Mouse (Mus musculus): ENCODE measurements at regions not wholly inside any gene's neighbourhood (a gene's known extent, or its start where the extent isn't known, plus 50 kb on each side); places are given as distances from the start of the nearest gene placed in this dataset.

- no peaks in the 10 kb centered on the region for H3K4me1 ChIP-seq (ENCODE audit: control insufficient read depth, insufficient read depth, low read length)
- no peak overlapping the region for H3K4me3 ChIP-seq (ENCODE audit: low read depth, low read length)
- ATAC-seq (replicated peaks; ENCODE audit: insufficient number of reproducible peaks, low FRiP score, low TSS enrichment, low read depth), result no peak
- DNase-seq (ENCODE audit: low spot score), result no peak
- no peaks in the 10 kb centered on the region for H3K27me3 ChIP-seq (ENCODE audit: control insufficient read depth, insufficient read depth, low read length)
- no peaks in the 10 kb centered on the region for H3K9me3 ChIP-seq (replicated peaks; ENCODE audit: control insufficient read depth, low read length)
- no peak overlapping the region for H3K27ac ChIP-seq (replicated peaks; ENCODE audit: low read depth, low read length)
- H3K4me2 ChIP-seq (ENCODE audit: low read depth, low read length), result no peak overlapping the region
- no peaks in the 10 kb centered on the region for H3K36me3 ChIP-seq (replicated peaks; ENCODE audit: control insufficient read depth, insufficient read depth, low read depth, low read length)
- 53% methylated on average over 2 of the region's 2 CpGs for WGBS
- H3K9ac ChIP-seq (replicated peaks; ENCODE audit: low read length), result no peak overlapping the region
Measured at GRCm38 (mm10) chr13:45246341-45246740, 143.2 kb upstream of the Mylip start.

GRCm38 (mm10) chr13:45250028-45250427, 139.5 kb upstream of the Mylip start:
- H3K36me3 ChIP-seq (replicated peaks; ENCODE audit: control insufficient read depth, insufficient read depth, low read depth, low read length), result no peaks in the 10 kb centered on the region
- no peak overlapping the region for H3K4me3 ChIP-seq (ENCODE audit: low read depth, low read length)
- ATAC-seq (replicated peaks; ENCODE audit: insufficient number of reproducible peaks, low FRiP score, low TSS enrichment, low read depth) (no peak), DNase-seq (ENCODE audit: low spot score) (no peak)
- no peak overlapping the region for H3K4me2 ChIP-seq (ENCODE audit: low read depth, low read length)
- no peak overlapping the region for H3K27ac ChIP-seq (replicated peaks; ENCODE audit: low read depth, low read length)
- H3K9ac ChIP-seq (replicated peaks; ENCODE audit: low read length), result no peak overlapping the region
- H3K4me1 ChIP-seq (ENCODE audit: control insufficient read depth, insufficient read depth, low read length), result no peaks in the 10 kb centered on the region
- H3K27me3 ChIP-seq (ENCODE audit: control insufficient read depth, insufficient read depth, low read length), result no peaks in the 10 kb centered on the region
- no peaks in the 10 kb centered on the region for H3K9me3 ChIP-seq (replicated peaks; ENCODE audit: control insufficient read depth, low read length)
- WGBS, result 40% methylated on average over 1 of the region's 1 CpGs

- no peak overlapping the region for H3K4me3 ChIP-seq (ENCODE audit: low read depth, low read length)
- H3K4me1 ChIP-seq (ENCODE audit: control insufficient read depth, insufficient read depth, low read length), result no peaks in the 10 kb centered on the region
- H3K4me2 ChIP-seq (ENCODE audit: low read depth, low read length), result no peak overlapping the region
- H3K9ac ChIP-seq (replicated peaks; ENCODE audit: low read length), result no peak overlapping the region
- DNase-seq (ENCODE audit: low spot score) (no peak), ATAC-seq (replicated peaks; ENCODE audit: insufficient number of reproducible peaks, low FRiP score, low TSS enrichment, low read depth) (no peak)
- no peak overlapping the region for H3K27ac ChIP-seq (replicated peaks; ENCODE audit: low read depth, low read length)
- H3K27me3 ChIP-seq (ENCODE audit: control insufficient read depth, insufficient read depth, low read length), result no peaks in the 10 kb centered on the region
- WGBS, result 78% methylated on average over 3 of the region's 3 CpGs
- no peaks in the 10 kb centered on the region for H3K9me3 ChIP-seq (replicated peaks; ENCODE audit: control insufficient read depth, low read length)
- no peaks in the 10 kb centered on the region for H3K36me3 ChIP-seq (replicated peaks; ENCODE audit: control insufficient read depth, insufficient read depth, low read depth, low read length)
Measured at GRCm38 (mm10) chr13:45251068-45251467, 138.5 kb upstream of the Mylip start.

- 48% methylated on average over 3 of the region's 3 CpGs for WGBS
- Histone ChIP-seq H3K4me3 (ENCODE audit: low read depth, low read length) (no peak overlapping the region), H3K27me3 (ENCODE audit: control insufficient read depth, insufficient read depth, low read length) (no peaks in the 10 kb centered on the region), H3K36me3 (replicated peaks; ENCODE audit: control insufficient read depth, insufficient read depth, low read depth, low read length) (no peaks in the 10 kb centered on the region), H3K4me2 (ENCODE audit: low read depth, low read length) (no peak overlapping the region), H3K9me3 (replicated peaks; ENCODE audit: control insufficient read depth, low read length) (no peaks in the 10 kb centered on the region), H3K4me1 (ENCODE audit: control insufficient read depth, insufficient read depth, low read length) (no peaks in the 10 kb centered on the region), H3K27ac (replicated peaks; ENCODE audit: low read depth, low read length) (no peak overlapping the region), H3K9ac (replicated peaks; ENCODE audit: low read length) (no peak overlapping the region)
- ATAC-seq (replicated peaks; ENCODE audit: insufficient number of reproducible peaks, low FRiP score, low TSS enrichment, low read depth) (no peak), DNase-seq (ENCODE audit: low spot score) (no peak)
Measured at GRCm38 (mm10) chr13:45252126-45252525, 137.4 kb upstream of the Mylip start.

- 71% methylated on average over 2 of the region's 2 CpGs for WGBS
- Histone ChIP-seq H3K4me1 (ENCODE audit: control insufficient read depth, insufficient read depth, low read length) (no peaks in the 10 kb centered on the region), H3K27me3 (ENCODE audit: control insufficient read depth, insufficient read depth, low read length) (no peaks in the 10 kb centered on the region), H3K4me3 (ENCODE audit: low read depth, low read length) (no peak overlapping the region), H3K9ac (replicated peaks; ENCODE audit: low read length) (no peak overlapping the region), H3K9me3 (replicated peaks; ENCODE audit: control insufficient read depth, low read length) (no peaks in the 10 kb centered on the region), H3K36me3 (replicated peaks; ENCODE audit: control insufficient read depth, insufficient read depth, low read depth, low read length) (no peaks in the 10 kb centered on the region), H3K27ac (replicated peaks; ENCODE audit: low read depth, low read length) (no peak overlapping the region), H3K4me2 (ENCODE audit: low read depth, low read length) (no peak overlapping the region)
- no peak for ATAC-seq (replicated peaks; ENCODE audit: insufficient number of reproducible peaks, low FRiP score, low TSS enrichment, low read depth)
- no peak for DNase-seq (ENCODE audit: low spot score)
Measured at GRCm38 (mm10) chr13:45253221-45253620, 136.3 kb upstream of the Mylip start.

GRCm38 (mm10) chr13:45255277-45255676, 134.3 kb upstream of the Mylip start:
- no peaks in the 10 kb centered on the region for H3K36me3 ChIP-seq (replicated peaks; ENCODE audit: control insufficient read depth, insufficient read depth, low read depth, low read length)
- H3K4me1 ChIP-seq (ENCODE audit: control insufficient read depth, insufficient read depth, low read length), result no peaks in the 10 kb centered on the region
- no peak overlapping the region for H3K4me3 ChIP-seq (ENCODE audit: low read depth, low read length)
- WGBS, result 86% methylated on average over 6 of the region's 6 CpGs
- no peaks in the 10 kb centered on the region for H3K9me3 ChIP-seq (replicated peaks; ENCODE audit: control insufficient read depth, low read length)
- no peak for ATAC-seq (replicated peaks; ENCODE audit: insufficient number of reproducible peaks, low FRiP score, low TSS enrichment, low read depth)
- H3K27ac ChIP-seq (replicated peaks; ENCODE audit: low read depth, low read length), result no peak overlapping the region
- no peak for DNase-seq (ENCODE audit: low spot score)
- no peaks in the 10 kb centered on the region for H3K27me3 ChIP-seq (ENCODE audit: control insufficient read depth, insufficient read depth, low read length)
- no peak overlapping the region for H3K9ac ChIP-seq (replicated peaks; ENCODE audit: low read length)
- no peak overlapping the region for H3K4me2 ChIP-seq (ENCODE audit: low read depth, low read length)

- Histone ChIP-seq H3K36me3 (replicated peaks; ENCODE audit: control insufficient read depth, insufficient read depth, low read depth, low read length) (no peaks in the 10 kb centered on the region), H3K27me3 (ENCODE audit: control insufficient read depth, insufficient read depth, low read length) (no peaks in the 10 kb centered on the region), H3K9me3 (replicated peaks; ENCODE audit: control insufficient read depth, low read length) (no peaks in the 10 kb centered on the region), H3K4me2 (ENCODE audit: low read depth, low read length) (no peak overlapping the region), H3K4me1 (ENCODE audit: control insufficient read depth, insufficient read depth, low read length) (no peaks in the 10 kb centered on the region), H3K9ac (replicated peaks; ENCODE audit: low read length) (no peak overlapping the region), H3K4me3 (ENCODE audit: low read depth, low read length) (no peak overlapping the region), H3K27ac (replicated peaks; ENCODE audit: low read depth, low read length) (no peak overlapping the region)
- DNase-seq (ENCODE audit: low spot score) (no peak), ATAC-seq (replicated peaks; ENCODE audit: insufficient number of reproducible peaks, low FRiP score, low TSS enrichment, low read depth) (no peak)
- WGBS, result 15% methylated on average over 5 of the region's 5 CpGs
Measured at GRCm38 (mm10) chr13:45262011-45262410, 127.5 kb upstream of the Mylip start.

- Histone ChIP-seq H3K4me2 (ENCODE audit: low read depth, low read length) (no peak overlapping the region), H3K27me3 (ENCODE audit: control insufficient read depth, insufficient read depth, low read length) (no peaks in the 10 kb centered on the region), H3K4me3 (ENCODE audit: low read depth, low read length) (no peak overlapping the region), H3K9me3 (replicated peaks; ENCODE audit: control insufficient read depth, low read length) (no peaks in the 10 kb centered on the region), H3K36me3 (replicated peaks; ENCODE audit: control insufficient read depth, insufficient read depth, low read depth, low read length) (no peaks in the 10 kb centered on the region), H3K9ac (replicated peaks; ENCODE audit: low read length) (no peak overlapping the region), H3K4me1 (ENCODE audit: control insufficient read depth, insufficient read depth, low read length) (no peaks in the 10 kb centered on the region), H3K27ac (replicated peaks; ENCODE audit: low read depth, low read length) (no peak overlapping the region)
- WGBS, result 80% methylated on average over 6 of the region's 6 CpGs
- ATAC-seq (replicated peaks; ENCODE audit: insufficient number of reproducible peaks, low FRiP score, low TSS enrichment, low read depth), result no peak
- DNase-seq (ENCODE audit: low spot score), result no peak
Measured at GRCm38 (mm10) chr13:45266287-45267064, 123.1 kb upstream of the Mylip start.
